8 mouse cellular contexts compared by ENCODE assay signal in genomic region chr16:85800691-85801090, GRCm38 (mm10). TPM values are rescaled to one million over a fixed set of nuclear protein-coding genes. Genes with fewer than 3 reads are reported as not detected.
DNase-seq lines count a peak whose midpoint lies in the region; ATAC-seq lines count a peak whose summit lies in the region.

No protein-coding gene starts in this region.

- H3K36me3 ChIP-seq in embryonic facial prominence, embryonic 11.5 days (replicated peaks; ENCODE audit: control insufficient read depth, insufficient read depth, low read depth, low read length): no peaks in the 10 kb centered on the region; the same call in 1 of the 2 replicates
- H3K36me3 ChIP-seq in intestine, embryonic 16.5 days (ENCODE audit: control insufficient read depth, insufficient read depth, low read length): peaks cover 16% of the 10 kb centered on the region

- H3K4me1 ChIP-seq in embryonic facial prominence, embryonic 11.5 days (ENCODE audit: control insufficient read depth, insufficient read depth, low read length): no peaks in the 10 kb centered on the region
- peaks cover 8% of the 10 kb centered on the region; the same call in 1 of the 2 replicates for H3K4me1 ChIP-seq in intestine, embryonic 16.5 days (ENCODE audit: control insufficient read depth, insufficient read depth, low read length)

- no peaks in the 10 kb centered on the region for H3K27me3 ChIP-seq in embryonic facial prominence, embryonic 11.5 days (ENCODE audit: control insufficient read depth, insufficient read depth, low read length)
- H3K27me3 ChIP-seq in intestine, embryonic 16.5 days (replicated peaks; ENCODE audit: control insufficient read depth, insufficient read depth, low read length): no peaks in the 10 kb centered on the region

- H3K4me2 ChIP-seq in embryonic facial prominence, embryonic 11.5 days (ENCODE audit: low read depth, low read length): peak overlapping the region; percentile 91
- peak overlapping the region; percentile 95 for H3K4me2 ChIP-seq in intestine, embryonic 16.5 days (ENCODE audit: low read depth, low read length)

- 6% methylated on average over 8 of the region's 8 CpGs for WGBS in embryonic facial prominence, embryonic 11.5 days
- 2% methylated on average over 8 of the region's 8 CpGs for WGBS in intestine, embryonic 16.5 days

- H3K4me3 ChIP-seq in embryonic facial prominence, embryonic 11.5 days (ENCODE audit: low read depth, low read length): peak overlapping the region; percentile 80
- H3K4me3 ChIP-seq in intestine, embryonic 16.5 days (ENCODE audit: low read length): peak overlapping the region; percentile 76

- peak; percentile 84 for ATAC-seq in embryonic facial prominence, embryonic 11.5 days (replicated peaks; ENCODE audit: insufficient number of reproducible peaks, low FRiP score, low TSS enrichment, low read depth)
- peak; percentile 89 for ATAC-seq in intestine, embryonic 16.5 days

- peak overlapping the region; percentile 16; the same call in 1 of the 2 replicates for H3K27ac ChIP-seq in embryonic facial prominence, embryonic 11.5 days (replicated peaks; ENCODE audit: low read depth, low read length)
- peak overlapping the region; percentile 95 for H3K27ac ChIP-seq in intestine, embryonic 16.5 days (ENCODE audit: low read length)

- no peaks in the 10 kb centered on the region for H3K9me3 ChIP-seq in embryonic facial prominence, embryonic 11.5 days (replicated peaks; ENCODE audit: control insufficient read depth, low read length)
- no peaks in the 10 kb centered on the region for H3K9me3 ChIP-seq in intestine, embryonic 16.5 days (ENCODE audit: control insufficient read depth, low read length)

- peak; percentile 94 for DNase-seq in adrenal gland, postnatal 36 days
- DNase-seq in embryonic facial prominence, embryonic 11.5 days (ENCODE audit: low spot score): peak; percentile 91
- DNase-seq in gonadal fat pad, adult 2 months (ENCODE audit: low read depth): peak; percentile 68
- DNase-seq in left cerebral cortex, adult 9 months (ENCODE audit: low spot score in 2 of 2): peak; percentile 62 to 85
- peak; percentile 90 to 92 for DNase-seq in lung, postnatal 4 days
- DNase-seq in right cerebral cortex, postnatal 14 days: peak; percentile 66
- DNase-seq in thymus, postnatal 36 days: no peak

- H3K9ac ChIP-seq in embryonic facial prominence, embryonic 11.5 days (replicated peaks; ENCODE audit: low read length): peak overlapping the region; percentile 88
- H3K9ac ChIP-seq in intestine, embryonic 16.5 days (ENCODE audit: low read depth, low read length): peak overlapping the region; percentile 86

RNA-seq across cellular contexts. Expression of gene Adamts1, which starts 2.2 kb away (rescaled TPM):
- 10 to 100 TPM; 23.8 to 48.1 TPM for total RNA-seq in adrenal gland, postnatal 36 days (2021)
- polyA plus RNA-seq in embryonic facial prominence, embryonic 11.5 days (2014; fragmentation: Nextera tagmentation; extraction: Ambion mirVana): 25.1 and 29.3 TPM in 2 replicates
- polyA plus RNA-seq in gonadal fat pad, adult 2 months (2012; rRNA removed): 32.9 and 39.2 TPM in 2 replicates
- 22.4 TPM in 2 replicates for polyA plus RNA-seq in intestine, embryonic 16.5 days (2015; fragmentation: Nextera tagmentation; extraction: Ambion mirVana)

Comparison
In these comparisons a context has a peak if more than half of its experiments do, and no peak if none do; other contexts are left out.
1. DNase-seq: peak in adrenal gland, postnatal 36 days (2 of 2), embryonic facial prominence, embryonic 11.5 days (single experiment), gonadal fat pad, adult 2 months (single experiment), left cerebral cortex, adult 9 months (2 of 2), lung, postnatal 4 days (2 of 2) and right cerebral cortex, postnatal 14 days (single experiment); none in thymus, postnatal 36 days (0 of 2).